Mouse (Mus musculus) kidney, postnatal 0 days (tissue): ENCODE results near the gene Ndufs7. TPM values are rescaled to one million over a fixed set of nuclear protein-coding genes. Genes with fewer than 3 reads are reported as not detected.

ENCODE experiments used
- ATAC-seq: fragments of 200-750 bp; cut with Nextera tagmentation; replicated peaks from 2 replicates; pipeline ENCODE4 v1.8.0; 2017; ENCODE audit warnings: low read depth, moderate number of reproducible peaks, moderate TSS enrichment, moderate library complexity; ENCODE audit not compliant: low FRiP score
- DNase-seq: peaks from one replicate; pipeline ENCODE4 v3.0.0-alpha.2; 2016; ENCODE audit warnings: low spot score
- H3K27ac ChIP-seq: fragments of 300-500 bp; sonication (generic); 2 replicates; pipeline ENCODE4 v1.5.1; 2014; ENCODE audit warnings: mild to moderate bottlenecking
- H3K27me3 ChIP-seq: fragments of 300-500 bp; sonication (generic); 2 replicates; pipeline ENCODE4 v1.6.1; 2014; ENCODE audit warnings: low read length, mixed read lengths; ENCODE audit not compliant: insufficient read depth
- H3K36me3 ChIP-seq: fragments of 300-500 bp; sonication (generic); 2 replicates; pipeline ENCODE4 v1.6.1; 2014; ENCODE audit warnings: low read length, mixed read lengths; ENCODE audit not compliant: insufficient read depth
- H3K4me1 ChIP-seq: fragments of 300-500 bp; sonication (generic); replicated peaks from 2 replicates; pipeline ENCODE4 v1.6.1; 2014; ENCODE audit warnings: antibody characterized with exemption, low read length, mixed read lengths; ENCODE audit not compliant: insufficient read depth
- H3K4me2 ChIP-seq: fragments of 300-500 bp; sonication (generic); 2 replicates; pipeline ENCODE4 v1.6.1; 2014; ENCODE audit warnings: mild to moderate bottlenecking, low read length, moderate library complexity, mixed read lengths
- H3K4me3 ChIP-seq: fragments of 300-500 bp; sonication (generic); replicated peaks from 2 replicates; pipeline ENCODE4 v1.5.1; 2014; ENCODE audit warnings: low read depth, low read length
- H3K9ac ChIP-seq: fragments of 300-500 bp; sonication (generic); 2 replicates; pipeline ENCODE4 v1.6.1; 2014; ENCODE audit warnings: low read depth, low read length
- H3K9me3 ChIP-seq: fragments of 300-500 bp; sonication (generic); replicated peaks from 2 replicates; pipeline ENCODE4 v1.6.1; 2016; ENCODE audit warnings: low read length, inconsistent platforms, mixed read lengths
- CTCF ChIP-seq: IDR thresholded peaks from 2 replicates; pipeline ENCODE4 v1.5.1; 2016; ENCODE audit warnings: antibody characterized with exemption, low read depth, mild to moderate bottlenecking, moderate library complexity
- WGBS: fragments of 180-500 bp; shearing (Covaris S2); extraction: QIAGEN DNeasy Blood & Tissue Kit; methylation state at CpG from one replicate; pipeline ENCODE4 v1.1.7; 2014; 5-methylcytosine and 5-hydroxymethylcytosine counted together
- polyA plus RNA-seq: library from polyadenylated mRNA; unstranded; fragments of >200 nt; fragmentation: Nextera tagmentation; extraction: Ambion mirVana; gene quantifications from 2 replicates; pipeline ENCODE4 v1.2.1, GENCODE M21; 2015

The Ndufs7 gene
- polyA plus RNA-seq, 1 experiment from 2014 or later = 556 TPM

GRCm38 (mm10) chr10:80294788-80295303, 45.9 kb downstream of the Ndufs7 start:
- Histone ChIP-seq H3K36me3 (peaks cover 11% of the 10 kb centered on the region; the same call in 1 of the 2 replicates), H3K4me2 (no peak overlapping the region), H3K27ac (no peak overlapping the region), H3K4me1 (no peaks in the 10 kb centered on the region; the same call in 1 of the 2 replicates), H3K27me3 (peaks cover 22% of the 10 kb centered on the region), H3K4me3 (no peak overlapping the region), H3K9ac (no peak overlapping the region), H3K9me3 (no peaks in the 10 kb centered on the region)
- WGBS = 47% methylated on average over 7 of the region's 7 CpGs
- DNase-seq = no peak
- no peak for ATAC-seq
- TF ChIP-seq CTCF = no peak

GRCm38 (mm10) chr10:80295618-80296425, 46.9 kb downstream of the Ndufs7 start, which contains the start of gene Apc2:
Gene Apc2 (plus strand): TSS chr10:80295977.
- peak; percentile 72 for TF ChIP-seq CTCF
- H3K4me3 ChIP-seq = peak within 1 kb of the TSS; percentile 26
- no peak within 1 kb of the TSS for H3K27ac ChIP-seq
- H3K36me3 ChIP-seq = peaks cover 11% of the 10 kb centered on the region; the same call in 1 of the 2 replicates
- 1% methylated on average over 26 of the region's 26 CpGs for WGBS
- peak; percentile 77 for DNase-seq
- H3K4me1 ChIP-seq = no peaks in the 10 kb centered on the region; the same call in 1 of the 2 replicates
- peak; percentile 18; the same call in 1 of the 2 replicates for ATAC-seq
- H3K4me2 ChIP-seq = peak within 1 kb of the TSS; percentile 53
- peak within 1 kb of the TSS; percentile 31; the same call in 1 of the 2 replicates for H3K9ac ChIP-seq
- H3K27me3 ChIP-seq = peaks cover 32% of the 10 kb centered on the region
- no peaks in the 10 kb centered on the region for H3K9me3 ChIP-seq

DNA sequence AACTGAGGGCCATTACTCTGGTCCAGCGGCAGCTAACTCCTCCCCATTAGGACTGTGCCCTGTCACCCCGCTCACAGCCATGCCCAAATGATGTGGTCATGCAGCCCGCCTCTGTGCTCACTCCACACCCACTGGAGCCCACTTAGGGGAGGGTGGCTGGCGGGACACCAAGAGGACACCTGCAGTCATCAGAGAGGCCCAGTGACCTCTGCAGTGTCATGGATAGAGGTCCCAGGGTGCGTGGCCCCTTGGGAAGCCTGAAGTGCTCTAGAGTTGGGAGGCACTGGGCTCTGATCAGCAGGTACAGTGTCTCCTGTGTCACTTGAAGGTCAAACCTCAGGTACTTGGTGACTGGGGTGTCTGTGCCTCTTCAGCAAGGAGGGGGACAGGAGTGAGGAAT, 47.9 kb downstream of the Ndufs7 start:
- Histone ChIP-seq H3K36me3 (peaks cover 11% of the 10 kb centered on the region; the same call in 1 of the 2 replicates), H3K9me3 (no peaks in the 10 kb centered on the region), H3K4me2 (no peak overlapping the region), H3K4me1 (no peaks in the 10 kb centered on the region; the same call in 1 of the 2 replicates), H3K27ac (no peak overlapping the region), H3K4me3 (no peak overlapping the region), H3K9ac (no peak overlapping the region), H3K27me3 (peaks cover 40% of the 10 kb centered on the region)
- DNase-seq = no peak
- TF ChIP-seq CTCF = no peak
- WGBS = 88% methylated on average over 5 of the region's 5 CpGs
- no peak for ATAC-seq

DNA sequence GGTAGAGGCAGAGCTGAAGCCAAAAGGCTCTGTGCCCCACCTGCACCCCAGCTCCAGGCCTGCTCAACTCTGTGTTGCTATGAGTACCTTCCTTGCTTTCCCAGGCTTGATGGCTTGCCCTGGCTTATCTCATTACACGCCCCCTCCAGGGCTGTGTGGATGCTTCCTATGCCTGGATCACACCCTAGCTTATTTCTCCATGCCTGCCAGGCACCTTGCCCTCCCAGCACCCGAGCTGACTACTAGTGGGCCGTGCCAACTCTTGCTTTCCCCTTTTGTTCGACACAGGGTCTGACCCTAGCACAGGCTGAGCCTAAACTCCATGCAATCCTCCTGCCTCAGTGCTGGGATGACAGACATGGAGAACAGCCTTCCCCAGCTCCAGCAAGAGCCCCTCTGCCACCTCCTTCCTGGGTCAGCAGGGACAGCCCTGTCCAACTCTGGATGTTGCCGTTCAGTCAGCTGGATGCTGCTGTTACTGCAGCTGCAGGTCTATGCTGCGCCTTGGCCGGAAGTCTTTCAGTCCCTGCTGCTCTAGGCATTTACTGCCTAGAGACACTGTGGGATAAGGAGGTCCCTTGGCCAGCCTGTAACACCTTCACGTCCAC, 48.7 kb downstream of the Ndufs7 start:
- Histone ChIP-seq H3K27me3 (peaks cover 40% of the 10 kb centered on the region), H3K4me1 (peaks cover 2% of the 10 kb centered on the region; the same call in 1 of the 2 replicates), H3K9me3 (no peaks in the 10 kb centered on the region), H3K4me2 (no peak overlapping the region), H3K27ac (no peak overlapping the region), H3K36me3 (peaks cover 11% of the 10 kb centered on the region; the same call in 1 of the 2 replicates), H3K4me3 (no peak overlapping the region), H3K9ac (no peak overlapping the region)
- no peak for ATAC-seq
- no peak for DNase-seq
- 72% methylated on average over 8 of the region's 8 CpGs for WGBS
- no peak for TF ChIP-seq CTCF

DNA sequence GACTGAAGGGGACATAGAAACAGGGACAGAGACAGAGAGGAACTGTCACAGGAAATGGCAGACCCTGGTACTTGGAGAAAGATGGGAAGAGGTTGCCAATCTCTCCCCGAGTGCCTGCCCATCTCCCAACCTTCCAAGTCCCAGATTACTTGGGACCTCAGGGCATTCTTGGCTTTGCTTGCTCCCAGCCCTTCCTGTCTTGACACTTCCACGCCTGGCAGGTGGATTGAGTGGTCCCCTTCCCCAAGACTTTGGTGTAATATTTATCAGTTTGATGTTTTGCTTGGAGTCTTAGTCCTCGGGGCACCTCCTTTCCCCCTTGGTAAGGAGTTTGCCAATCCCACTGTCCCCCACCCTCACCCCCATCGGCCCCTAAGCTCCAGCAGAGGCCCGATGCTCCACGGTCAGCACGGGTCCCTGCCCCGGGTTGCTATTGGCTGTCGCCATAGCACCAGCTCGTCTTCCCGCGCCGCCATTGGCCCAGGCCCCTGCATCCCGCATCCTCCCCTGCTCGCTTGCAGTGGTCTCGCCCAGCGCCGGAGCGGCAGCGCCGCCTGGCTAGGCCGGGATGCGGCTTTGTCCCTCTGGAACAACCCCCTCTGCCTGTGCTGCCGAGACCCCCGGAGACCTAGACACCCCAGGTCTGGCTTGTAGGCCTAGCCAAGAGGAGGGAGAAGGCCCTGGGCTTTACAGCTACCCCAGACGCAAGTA, 49.8 kb downstream of the Ndufs7 start:
- peaks cover 11% of the 10 kb centered on the region; the same call in 1 of the 2 replicates for H3K36me3 ChIP-seq
- H3K4me2 ChIP-seq = no peak overlapping the region
- H3K27me3 ChIP-seq = peaks cover 43% of the 10 kb centered on the region
- H3K27ac ChIP-seq = no peak overlapping the region
- H3K4me1 ChIP-seq = peaks cover 3% of the 10 kb centered on the region; the same call in 1 of the 2 replicates
- WGBS = 3% methylated on average over 26 of the region's 26 CpGs
- no peak overlapping the region for H3K4me3 ChIP-seq
- no peak overlapping the region for H3K9ac ChIP-seq
- DNase-seq (peak; percentile 74), ATAC-seq (0 out of 2 replicates have a peak, but pooled peaks have one; percentile 29)
- no peaks in the 10 kb centered on the region for H3K9me3 ChIP-seq
- TF ChIP-seq CTCF = peak; percentile 21; the same call in 1 of the 2 replicates
